Mouse (Mus musculus): ENCODE results near the gene Rsph3a. TPM values are rescaled to one million over a fixed set of nuclear protein-coding genes. Genes with fewer than 3 reads are reported as not detected.
"Not testable (repeated sequence)": the region's sequence is repeated elsewhere in the genome, so short reads cannot be mapped to it uniquely, and the experiment has no call there.

The Rsph3a gene
- polyA plus RNA-seq (2015; fragmentation: Nextera tagmentation; extraction: Ambion mirVana), result 58.1 and 60.5 TPM in 2 replicates

DNA sequence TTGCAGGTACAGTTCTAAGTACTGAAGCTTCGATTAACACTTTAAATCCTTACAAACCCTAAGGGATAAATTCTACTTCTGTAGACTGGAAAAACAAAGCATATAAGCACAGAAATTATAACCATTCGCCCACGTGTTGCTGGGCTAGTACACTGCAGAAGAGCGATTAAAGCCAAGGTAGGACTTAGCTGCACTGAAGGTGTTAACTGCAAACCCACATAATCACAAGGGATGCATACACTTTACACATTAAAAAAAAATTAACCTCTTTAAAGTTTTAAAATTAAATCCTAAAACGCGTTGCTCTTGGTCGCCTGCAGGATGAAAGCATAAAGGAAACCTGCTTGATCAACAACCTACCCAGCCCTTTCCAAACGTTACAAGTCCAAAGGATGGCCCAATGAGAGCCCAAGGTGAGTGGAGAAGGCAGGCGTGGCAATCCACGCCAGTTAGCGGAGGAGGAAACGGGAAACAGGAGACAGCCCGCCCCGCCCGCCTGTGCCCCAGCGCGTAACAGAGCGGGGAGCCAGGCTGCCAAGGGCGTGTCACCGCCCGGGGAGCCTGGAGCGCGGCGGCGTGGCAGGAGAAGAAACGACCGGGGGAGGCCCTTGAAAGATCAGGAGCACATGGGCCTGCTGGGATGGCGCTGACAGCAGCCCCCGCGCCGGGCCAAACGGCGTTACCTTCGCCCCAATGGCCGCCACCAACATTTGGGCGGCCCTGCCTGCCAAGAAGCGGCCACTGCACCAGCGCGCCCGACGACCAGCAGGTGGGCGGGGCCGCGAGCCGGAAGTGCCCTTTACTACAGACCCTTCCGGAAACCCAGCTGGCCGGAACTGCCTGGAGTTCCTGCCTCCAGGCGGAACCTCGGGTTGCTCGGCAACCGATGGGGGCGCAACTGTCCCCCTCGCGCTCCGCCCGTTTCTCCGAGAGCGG lies at the start of gene Rsph3a:
TSS of gene Rsph3a (plus strand) at position 498 of the 936 bp plus-strand sequence.
- peak; percentile 32 for TF ChIP-seq CTCF (IDR thresholded peaks at IDR 0.05)
- peak within 1 kb of the TSS; percentile 82 for H3K27ac ChIP-seq (ENCODE audit: low read length)
- not testable (repeated sequence) for H3K36me3 ChIP-seq (ENCODE audit: insufficient read depth, low read length); H3K9me3 ChIP-seq (ENCODE audit: low read length); H3K4me1 ChIP-seq (ENCODE audit: insufficient read depth, low read depth, low read length); H3K27me3 ChIP-seq (replicated peaks; ENCODE audit: insufficient read depth, low read length)
- peak within 1 kb of the TSS; percentile 51 for H3K9ac ChIP-seq (replicated peaks; ENCODE audit: low read depth)
- H3K4me3 ChIP-seq (ENCODE audit: low read depth, low read length), result peak within 1 kb of the TSS; percentile 47
- 4% methylated on average over 54 of the region's 58 CpGs for WGBS
- H3K4me2 ChIP-seq (replicated peaks; ENCODE audit: low read depth, low read length), result peak within 1 kb of the TSS; percentile 47
- DNase-seq (ENCODE audit: low spot score), result peak; percentile 93
- peak; percentile 98 for ATAC-seq

DNA sequence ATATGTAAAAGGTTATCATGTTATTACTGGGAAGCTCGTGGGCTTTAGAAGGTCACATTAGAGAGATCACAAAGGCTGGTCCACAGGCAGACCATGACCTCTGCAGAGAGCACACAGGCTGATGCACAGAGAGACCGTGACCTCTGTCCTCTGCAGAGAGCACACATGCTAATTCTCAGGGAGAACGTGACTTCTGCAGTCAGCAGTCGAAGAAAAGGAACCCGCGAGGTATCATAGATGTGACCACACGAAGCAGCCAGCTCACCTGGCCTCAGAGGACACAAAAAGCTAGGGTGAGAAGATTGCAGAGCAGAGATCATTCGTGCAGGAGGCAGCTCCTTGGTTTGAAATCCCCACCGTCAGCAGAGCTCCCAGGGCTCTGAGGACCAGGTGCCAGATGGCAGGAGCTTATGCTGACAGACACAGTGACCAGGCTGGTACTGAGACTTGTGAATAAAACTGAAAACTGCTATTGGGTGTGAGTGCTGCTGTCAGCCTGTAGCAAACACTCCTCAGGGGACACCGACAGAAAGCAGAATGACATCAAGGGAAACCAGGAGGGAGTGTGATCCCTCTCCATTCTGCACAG lies 49.3 kb upstream of the Rsph3a start:
- no peaks in the 10 kb centered on the region for H3K27me3 ChIP-seq (replicated peaks; ENCODE audit: insufficient read depth, low read length)
- H3K27ac ChIP-seq (ENCODE audit: low read length), result no peak overlapping the region
- no peaks in the 10 kb centered on the region for H3K4me1 ChIP-seq (ENCODE audit: insufficient read depth, low read depth, low read length)
- H3K36me3 ChIP-seq (ENCODE audit: insufficient read depth, low read length), result no peaks in the 10 kb centered on the region
- no peak overlapping the region for H3K9ac ChIP-seq (replicated peaks; ENCODE audit: low read depth)
- no peak overlapping the region for H3K4me2 ChIP-seq (replicated peaks; ENCODE audit: low read depth, low read length)
- 61% methylated on average over 10 of the region's 10 CpGs for WGBS
- DNase-seq (ENCODE audit: low spot score), result no peak
- no peak for ATAC-seq
- no peak for TF ChIP-seq CTCF (IDR thresholded peaks at IDR 0.05)
- TF ChIP-seq EP300 (IDR thresholded peaks at IDR 0.05), result no peak
- no peak overlapping the region for H3K4me3 ChIP-seq (ENCODE audit: low read depth, low read length)
- no peaks in the 10 kb centered on the region for H3K9me3 ChIP-seq (ENCODE audit: low read length)

DNA sequence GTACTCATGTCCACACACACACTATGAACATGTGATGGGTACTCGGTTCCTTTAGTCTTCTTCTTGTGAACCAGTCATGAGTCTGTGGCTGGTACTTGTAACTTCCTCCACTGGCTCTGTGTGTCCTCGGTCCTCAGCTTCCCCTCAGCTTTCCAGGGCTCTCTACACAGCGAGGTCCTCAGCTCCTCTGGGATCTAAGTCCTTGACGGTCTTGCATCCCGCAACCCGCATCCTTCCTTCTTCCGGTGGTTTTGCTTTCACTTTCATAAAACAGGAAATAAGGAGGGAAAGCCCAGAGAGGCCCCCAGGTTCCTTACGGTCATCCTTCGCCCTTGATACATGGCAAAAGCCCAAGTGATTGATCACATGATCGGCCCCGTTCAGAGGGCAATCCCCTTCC lies 48.3 kb upstream of the Rsph3a start:
- Histone ChIP-seq H3K4me3 (ENCODE audit: low read depth, low read length) (peak overlapping the region; percentile 15), H3K4me2 (replicated peaks; ENCODE audit: low read depth, low read length) (peak overlapping the region; percentile 33)
- WGBS, result 54% methylated on average over 11 of the region's 11 CpGs

DNA sequence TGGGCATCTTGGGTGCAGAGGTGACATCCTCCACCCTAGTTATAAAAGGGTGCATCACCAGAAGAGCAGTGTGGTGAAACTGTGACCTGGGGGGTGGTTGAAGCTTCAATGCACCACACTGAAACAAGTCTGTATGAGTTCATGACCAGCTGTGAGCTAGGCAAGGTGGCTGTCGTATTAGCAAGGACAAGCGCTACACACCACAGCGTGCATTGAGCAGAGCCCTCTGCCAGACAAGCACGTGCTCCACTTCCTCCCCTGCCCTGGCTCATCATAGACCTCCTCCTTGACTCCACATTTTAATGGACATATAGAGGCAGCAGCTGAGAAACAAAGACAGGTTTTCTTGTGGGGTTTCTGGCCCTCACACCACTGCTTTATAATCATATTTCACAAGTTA lies 47.7 kb upstream of the Rsph3a start:
- 72% methylated on average over 4 of the region's 4 CpGs for WGBS
- Histone ChIP-seq H3K4me1 (ENCODE audit: insufficient read depth, low read depth, low read length) (no peaks in the 10 kb centered on the region), H3K4me2 (replicated peaks; ENCODE audit: low read depth, low read length) (peak overlapping the region; percentile 33; the same call in 1 of the 2 replicates), H3K27ac (ENCODE audit: low read length) (no peak overlapping the region), H3K9ac (replicated peaks; ENCODE audit: low read depth) (no peak overlapping the region), H3K9me3 (ENCODE audit: low read length) (no peaks in the 10 kb centered on the region), H3K36me3 (ENCODE audit: insufficient read depth, low read length) (no peaks in the 10 kb centered on the region), H3K4me3 (ENCODE audit: low read depth, low read length) (no peak overlapping the region), H3K27me3 (replicated peaks; ENCODE audit: insufficient read depth, low read length) (no peaks in the 10 kb centered on the region)
- TF ChIP-seq CTCF (IDR thresholded peaks at IDR 0.05), result no peak
- TF ChIP-seq EP300 (IDR thresholded peaks at IDR 0.05), result no peak
- DNase-seq (ENCODE audit: low spot score), result no peak
- ATAC-seq, result no peak

More for the DNA sequence above, 48.3 kb upstream of the Rsph3a start:
- Histone ChIP-seq H3K27ac (ENCODE audit: low read length) (no peak overlapping the region), H3K27me3 (replicated peaks; ENCODE audit: insufficient read depth, low read length) (no peaks in the 10 kb centered on the region), H3K9me3 (ENCODE audit: low read length) (no peaks in the 10 kb centered on the region), H3K36me3 (ENCODE audit: insufficient read depth, low read length) (no peaks in the 10 kb centered on the region), H3K4me1 (ENCODE audit: insufficient read depth, low read depth, low read length) (no peaks in the 10 kb centered on the region), H3K9ac (replicated peaks; ENCODE audit: low read depth) (no peak overlapping the region)
- DNase-seq (ENCODE audit: low spot score) (no peak), ATAC-seq (no peak)
- TF ChIP-seq EP300 (IDR thresholded peaks at IDR 0.05) (no peak), CTCF (IDR thresholded peaks at IDR 0.05) (no peak)

DNA sequence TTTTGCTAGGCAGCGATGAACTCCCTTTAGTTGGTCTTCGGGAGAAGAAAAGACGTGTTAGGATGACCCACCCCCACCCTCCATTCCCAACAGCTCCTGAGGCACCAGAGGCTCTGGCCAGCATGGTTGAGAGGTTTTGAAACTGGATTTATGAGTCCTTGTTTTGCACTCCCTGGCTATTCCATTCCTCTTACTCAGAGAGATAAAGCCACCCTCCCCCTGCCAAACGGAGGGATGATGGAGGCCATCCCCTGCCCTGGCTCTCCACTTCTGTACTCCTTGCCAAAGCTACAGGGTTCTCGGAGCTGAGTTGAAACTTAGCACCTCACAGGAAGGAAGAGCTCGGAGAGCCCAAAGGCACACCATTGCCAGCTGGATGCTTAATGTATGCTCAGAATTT lies 46.2 kb upstream of the Rsph3a start:
- Histone ChIP-seq H3K36me3 (ENCODE audit: insufficient read depth, low read length) (no peaks in the 10 kb centered on the region), H3K4me3 (ENCODE audit: low read depth, low read length) (no peak overlapping the region), H3K27ac (ENCODE audit: low read length) (no peak overlapping the region), H3K9me3 (ENCODE audit: low read length) (no peaks in the 10 kb centered on the region), H3K27me3 (replicated peaks; ENCODE audit: insufficient read depth, low read length) (no peaks in the 10 kb centered on the region), H3K4me2 (replicated peaks; ENCODE audit: low read depth, low read length) (no peak overlapping the region), H3K4me1 (ENCODE audit: insufficient read depth, low read depth, low read length) (no peaks in the 10 kb centered on the region), H3K9ac (replicated peaks; ENCODE audit: low read depth) (no peak overlapping the region)
- ATAC-seq (no peak), DNase-seq (ENCODE audit: low spot score) (no peak)
- TF ChIP-seq EP300 (IDR thresholded peaks at IDR 0.05) (no peak), CTCF (IDR thresholded peaks at IDR 0.05) (no peak)
- 65% methylated on average over 6 of the region's 6 CpGs for WGBS

DNA sequence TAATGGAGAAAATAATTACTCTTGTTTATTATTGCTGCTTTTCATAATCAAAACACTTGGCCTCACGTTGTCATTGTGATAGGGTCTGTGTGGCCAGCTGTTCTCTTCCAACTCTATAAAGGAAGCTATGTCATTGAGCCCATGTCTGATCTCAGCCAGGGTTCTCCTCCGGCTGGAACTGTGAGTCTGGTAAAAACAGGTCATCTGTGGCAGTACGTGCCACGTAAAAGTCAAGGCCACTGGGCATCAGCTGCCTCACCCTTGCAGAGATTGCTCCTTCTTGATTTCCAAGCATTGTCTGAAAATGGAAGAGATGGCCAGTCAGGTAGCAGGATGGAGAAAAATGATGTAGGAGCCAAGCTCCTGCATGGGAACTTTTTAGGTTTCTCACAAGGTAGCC lies 45.5 kb upstream of the Rsph3a start:
- Histone ChIP-seq H3K9ac (replicated peaks; ENCODE audit: low read depth) (no peak overlapping the region), H3K9me3 (ENCODE audit: low read length) (no peaks in the 10 kb centered on the region), H3K36me3 (ENCODE audit: insufficient read depth, low read length) (no peaks in the 10 kb centered on the region), H3K27me3 (replicated peaks; ENCODE audit: insufficient read depth, low read length) (no peaks in the 10 kb centered on the region), H3K4me2 (replicated peaks; ENCODE audit: low read depth, low read length) (no peak overlapping the region), H3K4me3 (ENCODE audit: low read depth, low read length) (no peak overlapping the region), H3K4me1 (ENCODE audit: insufficient read depth, low read depth, low read length) (no peaks in the 10 kb centered on the region), H3K27ac (ENCODE audit: low read length) (no peak overlapping the region)
- DNase-seq (ENCODE audit: low spot score) (no peak), ATAC-seq (no peak)
- WGBS, result 72% methylated on average over 4 of the region's 4 CpGs
- TF ChIP-seq CTCF (IDR thresholded peaks at IDR 0.05) (no peak), EP300 (IDR thresholded peaks at IDR 0.05) (no peak)
